Comparison of ENCODE assay signal across 10 mouse cellular contexts in genomic region chr5:30476534-30476933, GRCm38 (mm10). TPM values are rescaled to one million over a fixed set of nuclear protein-coding genes. Genes with fewer than 3 reads are reported as not detected.
DNase-seq lines count a peak whose midpoint lies in the region; ATAC-seq and TF ChIP-seq lines count a peak whose summit lies in the region.
"Had no signal": no experiment of that assay in that cellular context is flagged by ENCODE, and none has a peak within 500 bp of the region (broad histone marks: within the 10 kb centered on the region; RNA-seq: fewer than 3 reads in every experiment).

No protein-coding gene starts in this region.

- no peak overlapping the region for H3K4me3 ChIP-seq in hindbrain, embryonic 11.5 days (ENCODE audit: low read depth, low read length)
- no peak overlapping the region for H3K4me3 ChIP-seq in hindbrain, embryonic 13.5 days
- no peak overlapping the region for H3K4me3 ChIP-seq in spleen, adult 2 months (ENCODE audit: extremely low read depth, insufficient read depth, insufficient read length)
- H3K4me3 ChIP-seq: embryonic facial prominence, embryonic 13.5 days; limb, embryonic 13.5 days had no signal

- no peaks in the 10 kb centered on the region for H3K36me3 ChIP-seq in hindbrain, embryonic 11.5 days (ENCODE audit: control insufficient read depth, insufficient read depth, low read length)
- H3K36me3 ChIP-seq in hindbrain, embryonic 13.5 days, result no peaks in the 10 kb centered on the region
- no peaks in the 10 kb centered on the region for H3K36me3 ChIP-seq in spleen, adult 2 months (ENCODE audit: control insufficient read depth, insufficient read depth, low read length)
- H3K36me3 ChIP-seq: embryonic facial prominence, embryonic 13.5 days; limb, embryonic 13.5 days had no signal

- TF ChIP-seq POLR2A in spleen, adult 2 months (IDR thresholded peaks at IDR 0.05; ENCODE audit: low read depth, low read length), result no peak

- WGBS in hindbrain, embryonic 11.5 days, result 43% methylated on average over 10 of the region's 10 CpGs
- WGBS in hindbrain, embryonic 13.5 days, result 45% methylated on average over 10 of the region's 10 CpGs
- 35% methylated on average over 10 of the region's 10 CpGs for WGBS in spleen, adult 2 months

- peak; percentile 64; the same call in 1 of the 2 replicates for TF ChIP-seq CTCF in spleen, adult 2 months (IDR thresholded peaks at IDR 0.05; ENCODE audit: extremely low read depth, insufficient read depth, insufficient read length, insufficient replicate concordance)

- no peaks in the 10 kb centered on the region for H3K4me1 ChIP-seq in hindbrain, embryonic 11.5 days (replicated peaks; ENCODE audit: control insufficient read depth, insufficient read depth, low read length)
- H3K4me1 ChIP-seq in hindbrain, embryonic 13.5 days (replicated peaks), result peaks cover 4% of the 10 kb centered on the region; the same call in 1 of the 2 replicates
- no peaks in the 10 kb centered on the region for H3K4me1 ChIP-seq in spleen, adult 2 months (ENCODE audit: control insufficient read depth, insufficient read depth, insufficient read length)
- H3K4me1 ChIP-seq: embryonic facial prominence, embryonic 13.5 days; limb, embryonic 13.5 days had no signal

- H3K9me3 ChIP-seq in hindbrain, embryonic 11.5 days (ENCODE audit: control insufficient read depth, low read length), result no peaks in the 10 kb centered on the region
- no peaks in the 10 kb centered on the region for H3K9me3 ChIP-seq in hindbrain, embryonic 13.5 days
- H3K9me3 ChIP-seq: embryonic facial prominence, embryonic 13.5 days; limb, embryonic 13.5 days had no signal

- intact Hi-C loops in left cerebral cortex, postnatal 36 days (cut with DNase I), result loop anchor here (2.0 to 5.0 kb wide), 2 partner anchors 34 to 86 kb away; no protein-coding TSS in a partner anchor

- no peak for ATAC-seq in hindbrain, embryonic 11.5 days (ENCODE audit: low FRiP score)
- ATAC-seq in hindbrain, embryonic 13.5 days (ENCODE audit: low FRiP score), result no peak

- no peaks in the 10 kb centered on the region for H3K27me3 ChIP-seq in hindbrain, embryonic 11.5 days (ENCODE audit: control insufficient read depth, insufficient read depth, low read length)
- H3K27me3 ChIP-seq in hindbrain, embryonic 13.5 days, result no peaks in the 10 kb centered on the region
- H3K27me3 ChIP-seq in spleen, adult 2 months (ENCODE audit: control insufficient read depth, insufficient read depth, low read length), result no peaks in the 10 kb centered on the region
- H3K27me3 ChIP-seq: embryonic facial prominence, embryonic 13.5 days; limb, embryonic 13.5 days had no signal

- no peak overlapping the region for H3K4me2 ChIP-seq in hindbrain, embryonic 11.5 days (replicated peaks; ENCODE audit: low read depth, low read length)
- no peak overlapping the region for H3K4me2 ChIP-seq in hindbrain, embryonic 13.5 days
- H3K4me2 ChIP-seq: embryonic facial prominence, embryonic 13.5 days; limb, embryonic 13.5 days had no signal

- no peak overlapping the region for H3K27ac ChIP-seq in hindbrain, embryonic 11.5 days (ENCODE audit: low read depth, low read length)
- H3K27ac ChIP-seq in hindbrain, embryonic 13.5 days, result no peak overlapping the region
- H3K27ac ChIP-seq in spleen, adult 2 months (ENCODE audit: insufficient read depth, low read length), result no peak overlapping the region
- H3K27ac ChIP-seq: embryonic facial prominence, embryonic 13.5 days; limb, embryonic 13.5 days had no signal

- DNase-seq in hindbrain, embryonic 11.5 days (ENCODE audit: low spot score), result peak; percentile 61
- no peak for DNase-seq in spleen, adult 2 months (ENCODE audit: low read depth in 1 of 2, low spot score in 2 of 2)
- no peak for DNase-seq in spleen, adult 12 weeks (ENCODE audit: low spot score)
- peak; percentile 41 for DNase-seq in cerebellum, adult 9-10 months
- peak; percentile 18 to 33 for DNase-seq in left cerebral cortex, postnatal 36 days (ENCODE audit: low spot score in 2 of 2)
- DNase-seq in adipocyte (ENCODE audit: low spot score), result no peak
- DNase-seq in urinary bladder, adult 2 months (ENCODE audit: low spot score), result no peak

- H3K9ac ChIP-seq in hindbrain, embryonic 11.5 days (ENCODE audit: low read depth, low read length), result no peak overlapping the region
- H3K9ac ChIP-seq in hindbrain, embryonic 13.5 days, result no peak overlapping the region
- H3K9ac ChIP-seq: embryonic facial prominence, embryonic 13.5 days; limb, embryonic 13.5 days had no signal

RNA-seq across cellular contexts. Expression of gene 1700001C02Rik, which starts 10.7 kb away (rescaled TPM):
- polyA plus RNA-seq in hindbrain, embryonic 11.5 days (2014; fragmentation: Nextera tagmentation; extraction: Ambion mirVana), result 0.28 and 1.1 TPM in 2 replicates
- 1.1 and 1.7 TPM in 2 replicates for polyA plus RNA-seq in hindbrain, embryonic 13.5 days (2015; fragmentation: Nextera tagmentation; extraction: Ambion mirVana)
- polyA plus RNA-seq in spleen, adult 2 months (2012; rRNA removed), result not detected in 2 replicates
- total RNA-seq in left cerebral cortex, postnatal 36 days (2021), result not detected
- 0.10 TPM in 2 replicates for polyA plus RNA-seq in urinary bladder, adult 2 months (2012; rRNA removed)
- polyA plus RNA-seq: embryonic facial prominence, embryonic 13.5 days; limb, embryonic 13.5 days had no signal

RNA-seq across cellular contexts. Expression of gene Otof, which starts 14.8 kb away (rescaled TPM):
- polyA plus RNA-seq in hindbrain, embryonic 11.5 days (2014; fragmentation: Nextera tagmentation; extraction: Ambion mirVana), result 0.12 and 0.17 TPM in 2 replicates
- polyA plus RNA-seq in hindbrain, embryonic 13.5 days (2015; fragmentation: Nextera tagmentation; extraction: Ambion mirVana), result 1.9 and 2.2 TPM in 2 replicates
- polyA plus RNA-seq in spleen, adult 2 months (2012; rRNA removed), result 0.05 and 0.08 TPM in 2 replicates
- total RNA-seq in left cerebral cortex, postnatal 36 days (2021), result 10 to 100 TPM; 14.2 to 29.6 TPM
- 0.11 and 0.13 TPM in 2 replicates for polyA plus RNA-seq in urinary bladder, adult 2 months (2012; rRNA removed)

Comparison
In these comparisons a context has a peak if more than half of its experiments do, and no peak if none do; other contexts are left out.
1. DNase-seq: peak in hindbrain, embryonic 11.5 days (single experiment), cerebellum, adult 9-10 months (single experiment) and left cerebral cortex, postnatal 36 days (2 of 2); none in spleen, adult 2 months (0 of 2), spleen, adult 12 weeks (single experiment), adipocyte (single experiment) and urinary bladder, adult 2 months (single experiment).